Mouse (Mus musculus): ENCODE measurements around the gene Rragb.

Gene Rragb

GRCm38 (mm10) chrX:153139734-153140515, at the start of gene Rragb:
Rragb (plus strand) TSS chrX:153139981.
- DNase-seq = peak; percentile 86 to 91

GRCm38 (mm10) chrX:153118486-153118885, 21.3 kb upstream of the Rragb start, which contains the start of gene Foxr2:
Foxr2 (plus strand) TSS chrX:153118786.
- DNase-seq = no peak

GRCm38 (mm10) chrX:153119013-153119412, 20.8 kb upstream of the Rragb start:
- no peak for DNase-seq

GRCm38 (mm10) chrX:153142656-153143055, 2.9 kb downstream of the Rragb start:
- no peak for DNase-seq

GRCm38 (mm10) chrX:153151766-153152165, 12.0 kb downstream of the Rragb start:
- no peak for DNase-seq

- DNase-seq = peak; percentile 14 to 35
Observed at GRCm38 (mm10) chrX:153155322-153155721, 15.5 kb downstream of the Rragb start.

- peak; percentile 5 to 6 for DNase-seq
Observed at GRCm38 (mm10) chrX:153174786-153175185, 35.0 kb downstream of the Rragb start.

- DNase-seq = no peak
Observed at GRCm38 (mm10) chrX:153182221-153182620, 42.4 kb downstream of the Rragb start.

GRCm38 (mm10) chrX:153199185-153199584, 59.4 kb downstream of the Rragb start:
- DNase-seq = peak in 1 of 2 experiments; percentile 3

- DNase-seq = no peak
Observed at GRCm38 (mm10) chrX:153211101-153211500, 71.3 kb downstream of the Rragb start.
